Mouse (Mus musculus) cerebellum, adult 2 months (tissue): ENCODE measurements at regions not wholly inside any gene's neighbourhood (a gene's known extent, or its start where the extent isn't known, plus 50 kb on each side); places are given as distances from the start of the nearest gene placed in this dataset.

Experiments used
- CTCF ChIP-seq: fragments of 200-500 bp; IDR thresholded peaks from 2 replicates; pipeline ENCODE4 v1.5.1; 2011; ENCODE audit warnings: low read depth, mild to moderate bottlenecking, control low read depth, low read length, moderate library complexity, borderline replicate concordance; ENCODE audit not compliant: insufficient read depth
- POLR2A ChIP-seq: fragments of 200-500 bp; IDR thresholded peaks from 2 replicates; pipeline ENCODE4 v1.6.1; 2011; ENCODE audit warnings: low read length, control low read depth, borderline replicate concordance; ENCODE audit not compliant: insufficient read depth

- no peak for TF ChIP-seq CTCF
- no peak for TF ChIP-seq POLR2A
These were observed 1348.1 kb upstream of the Gm7489 start for GRCm38 (mm10) chr15:52536594-52536993.
